Mouse (Mus musculus) C3H10T1/2 (cell line): ENCODE data around the gene Hsd17b7. TPM values are rescaled to one million over a fixed set of nuclear protein-coding genes. Genes with fewer than 3 reads are reported as not detected.

ENCODE experiments used
- polyA plus RNA-seq, 2 experiments: library from polyadenylated mRNA; unstranded; fragments of >200 nt; fragmentation: generic; extraction: Trizol; gene quantifications; one replicate each; pipeline ENCODE4 v1.2.1; 2012; ENCODE audit warnings: missing spikeins in 2 of 2

Hsd17b7 gene
- polyA plus RNA-seq, result 1 to 10 TPM in 1 of 2 experiments, under 1 TPM in 1; 0.89 to 4.4 TPM

GRCm38 (mm10) chr1:169968792-169969515 is at the start of gene Hsd17b7:
Gene Hsd17b7 (minus strand): TSS chr1:169969241.

GRCm38 (mm10) chr1:169928454-169928971 is 40.5 kb downstream of the Hsd17b7 start, which contains the start of gene Ccdc190:
Gene Ccdc190 (plus strand): TSS chr1:169928648.

Other genes with a start within 250 kb of the Hsd17b7 start
- under 1 TPM; 0.05 to 0.64 TPM for gene Rgs4, start 221.6 kb downstream of the Hsd17b7 start, polyA plus RNA-seq
- gene Ccdc190, start 40.6 kb downstream of the Hsd17b7 start, polyA plus RNA-seq, result under 1 TPM in 1 of 2 experiments, not detected in 1; 0.32 TPM
- 10 to 100 TPM in 1 of 2 experiments, 1 to 10 TPM in 1; 2.1 to 30.3 TPM for gene Ddr2, start 141.5 kb upstream of the Hsd17b7 start, polyA plus RNA-seq
- gene Uap1, start 205.7 kb upstream of the Hsd17b7 start, polyA plus RNA-seq, result 10 to 100 TPM in 1 of 2 experiments, 1 to 10 TPM in 1; 5.9 to 13.4 TPM
- 1 to 10 TPM in 1 of 2 experiments, under 1 TPM in 1; 0.48 to 3.3 TPM for gene Uhmk1, start 246.2 kb upstream of the Hsd17b7 start, polyA plus RNA-seq